Mouse (Mus musculus) right cerebral cortex, postnatal 4 days (tissue): Measurements from ENCODE around the gene Olfr18.
A peak's percentile ranks its signal among the peaks of the same experiment; 100 is the strongest.
"Not testable (repeated sequence)": the region's sequence is repeated elsewhere in the genome, so short reads cannot be mapped to it uniquely, and the experiment has no call there.

Experiments used
- DNase-seq: peaks from one replicate; pipeline ENCODE4 v3.0.0-alpha.2; 2022

Olfr18 gene

DNA sequence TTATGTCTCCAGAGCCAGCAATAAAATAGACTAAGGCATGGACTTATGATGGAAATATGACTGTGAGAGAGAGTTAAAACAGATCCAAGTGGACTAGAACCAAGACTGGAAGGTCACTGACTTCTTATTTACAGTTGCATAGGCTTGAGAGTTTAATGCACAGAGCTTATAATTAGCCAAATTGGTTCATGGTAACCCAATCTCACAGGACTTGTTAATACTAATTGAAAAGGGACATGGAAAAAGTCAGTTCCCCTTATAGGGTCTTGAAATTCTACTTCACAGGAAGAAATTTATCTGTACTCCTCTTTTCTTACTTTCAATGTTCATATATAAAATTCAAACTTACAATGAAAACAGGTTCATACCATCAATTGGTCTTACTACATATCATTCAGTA, at the start of gene Olfr18:
Gene Olfr18, minus strand, starts transcription at position 101 of the 400 bp plus-strand sequence.
- DNase-seq = no peak

DNA sequence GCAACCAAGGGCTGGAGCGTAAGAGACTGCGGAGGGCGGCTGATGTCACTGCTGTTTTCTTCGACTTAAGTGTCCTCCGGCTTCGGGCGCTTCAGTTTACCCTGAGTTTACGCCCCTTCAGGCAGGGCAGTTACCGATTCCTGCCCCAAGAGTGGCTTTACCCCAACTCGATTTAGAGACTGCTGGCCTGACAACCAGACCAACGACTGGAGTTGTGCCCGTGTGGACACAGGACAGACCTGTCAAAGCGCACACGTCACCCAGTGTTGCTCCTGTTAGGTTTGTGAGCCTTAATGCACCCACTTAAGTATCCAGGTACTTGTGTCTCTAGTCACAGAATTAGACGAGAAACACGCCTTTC, 49.4 kb upstream of the Olfr18 start:
- DNase-seq = no peak

DNA sequence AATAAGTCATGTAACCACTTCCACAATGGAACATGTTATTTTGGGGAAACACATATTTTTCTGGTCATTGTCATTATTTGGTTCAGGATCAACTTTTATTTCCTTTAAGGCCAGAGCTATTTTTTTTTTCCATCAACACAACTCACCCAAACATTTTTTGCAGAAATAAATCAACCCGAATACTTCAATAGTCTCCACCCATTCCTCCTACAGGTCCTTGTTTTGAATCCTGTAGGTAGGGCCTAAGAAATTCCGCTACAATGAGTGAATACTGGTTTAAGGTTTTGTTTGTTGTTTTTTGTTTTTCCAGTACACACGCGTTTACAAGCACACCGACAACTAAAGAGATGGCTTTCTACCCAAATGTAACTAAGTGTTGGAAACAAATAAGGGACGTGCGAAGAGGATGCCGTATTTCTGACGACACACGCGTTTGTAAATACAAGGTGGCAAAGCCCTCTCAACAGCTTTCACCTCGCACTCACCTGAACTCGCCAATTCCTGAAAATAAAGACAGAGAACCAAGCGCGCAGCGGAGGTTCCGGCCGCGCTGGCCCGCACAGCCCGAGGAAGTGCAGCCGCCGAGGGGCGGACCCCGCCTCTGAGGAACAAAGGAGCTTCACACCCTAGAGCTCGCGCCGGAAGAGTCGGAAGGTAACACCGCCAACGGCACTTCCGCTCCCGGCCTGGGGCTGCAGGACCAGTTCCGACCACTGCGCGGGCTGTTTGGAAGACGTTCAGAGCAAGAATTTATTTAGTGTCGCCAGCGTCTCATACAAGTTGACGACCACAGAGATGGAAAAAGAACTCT, 48.8 kb upstream of the Olfr18 start, which contains the start of gene Zfp560:
Gene Zfp560, minus strand, starts transcription at position 646 of the 811 bp plus-strand sequence.
- DNase-seq = peak; percentile 91

DNA sequence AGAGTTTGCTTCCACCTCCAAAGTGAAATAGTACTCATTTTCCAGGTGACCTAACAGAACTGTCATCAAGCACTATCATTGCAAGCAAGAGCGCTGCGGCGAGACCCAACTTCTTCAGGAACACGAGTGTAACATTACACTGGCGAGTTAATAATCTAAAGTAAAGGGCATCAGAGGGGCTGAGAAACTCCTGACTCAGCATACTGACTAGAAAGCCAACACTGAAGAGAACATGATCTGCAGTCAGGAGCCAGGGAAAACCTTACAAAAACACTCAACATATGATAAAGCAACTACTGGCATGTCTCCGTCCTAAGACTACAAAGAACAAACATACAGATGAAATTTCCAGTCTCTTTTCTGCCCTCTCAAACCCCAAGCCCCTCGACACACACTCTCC, 47.8 kb upstream of the Olfr18 start:
- no peak for DNase-seq

DNA sequence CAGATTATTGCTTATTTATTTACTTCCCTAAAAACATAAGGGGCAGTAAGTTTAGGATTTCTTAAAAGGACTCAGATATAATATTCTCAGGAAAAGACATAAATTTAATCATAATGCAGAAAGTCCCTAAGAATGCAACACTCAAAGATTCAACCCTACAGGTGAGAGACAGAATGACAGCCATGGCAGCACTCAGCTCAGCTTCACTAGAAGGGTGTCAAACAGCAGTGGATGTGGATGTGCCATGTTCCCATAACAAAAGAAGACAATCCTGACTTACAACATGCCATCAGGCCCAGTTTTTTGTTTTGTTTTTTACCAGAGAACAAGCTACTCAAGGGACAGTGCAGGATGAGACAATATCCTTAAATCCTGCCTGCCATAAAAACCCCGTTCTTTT, 38.8 kb upstream of the Olfr18 start:
- DNase-seq = no peak

DNA sequence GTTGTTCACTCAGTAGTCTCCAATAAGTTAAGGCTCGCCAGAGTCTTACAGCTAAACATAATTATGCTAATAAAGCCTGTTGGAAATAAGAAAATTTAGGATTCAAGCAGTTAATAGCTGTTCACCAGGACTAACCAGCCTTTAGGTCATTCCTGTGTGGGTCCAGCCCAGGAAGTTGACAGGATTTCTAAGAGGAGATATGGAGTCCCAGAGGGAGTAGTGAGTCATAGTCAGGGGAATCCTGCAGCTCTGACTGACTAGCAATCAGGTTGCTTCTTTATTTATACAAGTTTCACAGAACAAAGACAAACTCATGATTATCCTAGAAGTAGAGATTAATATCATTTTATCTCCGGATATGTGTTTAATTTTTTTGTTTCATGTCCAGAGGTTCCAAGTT, 31.4 kb upstream of the Olfr18 start:
- DNase-seq = no peak

DNA sequence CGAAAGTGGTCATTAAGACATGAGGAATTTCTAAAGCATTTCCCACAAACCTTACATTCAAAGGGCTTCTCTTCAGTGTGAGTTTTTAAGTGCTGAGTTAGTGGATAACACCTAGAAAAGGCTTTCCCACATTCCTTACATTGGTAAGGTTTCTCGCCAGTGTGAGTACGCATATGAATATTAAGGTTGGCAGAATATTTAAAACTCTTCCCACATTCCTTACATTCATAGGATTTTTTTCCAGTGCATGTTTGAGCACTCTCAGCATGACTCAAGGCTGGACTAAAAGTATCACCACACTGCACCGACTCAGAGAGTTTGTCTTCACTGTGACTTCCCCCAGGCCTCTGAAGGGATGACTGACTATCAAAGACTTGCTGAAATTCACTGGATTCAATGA, 12.6 kb upstream of the Olfr18 start:
- no peak for DNase-seq

DNA sequence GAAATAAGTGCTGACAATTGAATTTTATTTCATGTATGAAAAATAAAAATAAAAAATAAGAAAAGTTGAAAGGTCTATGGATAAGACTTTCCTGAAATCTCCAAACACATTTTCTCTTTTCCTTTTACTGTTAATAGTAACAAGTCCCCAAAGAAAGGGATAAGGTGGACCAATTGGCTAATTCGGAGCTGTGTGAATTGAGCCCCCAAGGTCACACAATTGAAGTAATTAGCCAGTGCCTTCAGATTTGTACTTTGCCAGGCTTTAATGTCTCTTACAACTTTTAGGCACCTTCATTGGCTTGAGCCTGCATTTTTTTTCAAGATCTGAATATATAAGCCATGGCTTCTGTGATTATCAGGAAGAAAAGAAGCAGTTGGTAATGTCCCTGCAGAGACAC, 37.7 kb downstream of the Olfr18 start, which contains the start of gene Olfr873:
Gene Olfr873, plus strand, starts transcription at position 301 of the 400 bp plus-strand sequence.
- no peak for DNase-seq

DNA sequence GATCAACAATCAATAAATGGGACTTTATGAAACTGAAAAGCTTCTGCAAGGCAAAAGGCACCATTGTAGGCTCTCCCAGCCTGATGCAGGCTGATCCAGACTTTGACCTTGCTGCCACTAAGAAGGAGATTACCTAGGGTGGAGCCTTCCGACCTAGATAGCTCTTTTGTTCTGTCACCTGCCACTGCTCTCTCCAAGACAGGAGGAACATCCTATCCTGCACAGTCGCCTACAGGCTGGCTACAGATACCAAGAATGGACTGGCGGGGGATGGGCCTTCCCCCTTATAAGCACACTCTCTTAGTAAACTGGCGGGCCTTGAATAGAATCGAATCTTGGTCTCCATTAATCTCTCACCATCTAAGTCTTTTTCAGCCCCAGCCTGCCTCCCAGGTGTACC, 40.3 kb downstream of the Olfr18 start:
- DNase-seq = not testable (repeated sequence)

DNA sequence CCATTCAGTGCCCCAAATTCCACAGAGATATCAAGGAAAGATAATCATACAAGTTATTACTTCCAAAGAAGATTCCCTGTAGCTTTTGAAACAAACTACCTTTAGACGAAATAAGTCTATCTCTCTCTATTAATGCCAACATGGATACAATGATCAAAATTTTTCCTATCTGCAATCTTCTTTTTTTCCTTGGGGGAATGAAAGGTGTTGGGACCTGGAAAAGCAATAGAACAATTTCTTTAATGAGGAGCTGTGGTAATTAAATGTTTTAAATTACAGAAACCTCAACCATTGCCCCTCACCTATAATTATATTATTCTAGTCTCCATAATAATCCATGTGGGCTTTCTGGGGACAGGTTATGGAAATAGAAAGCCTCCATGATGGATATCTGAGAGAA, 53.8 kb downstream of the Olfr18 start, which contains the start of gene Olfr39:
Gene Olfr39, plus strand, starts transcription at position 301 of the 400 bp plus-strand sequence.
- DNase-seq = no peak
